Mouse (Mus musculus) telencephalon, adult 2 months (tissue): ENCODE results near the gene Rflnb.

ENCODE experiments used
- DNase-seq: peaks from one replicate; pipeline ENCODE4 v3.0.0-alpha.2; 2011; ENCODE audit warnings: low read depth, low spot score

The Rflnb gene

DNA sequence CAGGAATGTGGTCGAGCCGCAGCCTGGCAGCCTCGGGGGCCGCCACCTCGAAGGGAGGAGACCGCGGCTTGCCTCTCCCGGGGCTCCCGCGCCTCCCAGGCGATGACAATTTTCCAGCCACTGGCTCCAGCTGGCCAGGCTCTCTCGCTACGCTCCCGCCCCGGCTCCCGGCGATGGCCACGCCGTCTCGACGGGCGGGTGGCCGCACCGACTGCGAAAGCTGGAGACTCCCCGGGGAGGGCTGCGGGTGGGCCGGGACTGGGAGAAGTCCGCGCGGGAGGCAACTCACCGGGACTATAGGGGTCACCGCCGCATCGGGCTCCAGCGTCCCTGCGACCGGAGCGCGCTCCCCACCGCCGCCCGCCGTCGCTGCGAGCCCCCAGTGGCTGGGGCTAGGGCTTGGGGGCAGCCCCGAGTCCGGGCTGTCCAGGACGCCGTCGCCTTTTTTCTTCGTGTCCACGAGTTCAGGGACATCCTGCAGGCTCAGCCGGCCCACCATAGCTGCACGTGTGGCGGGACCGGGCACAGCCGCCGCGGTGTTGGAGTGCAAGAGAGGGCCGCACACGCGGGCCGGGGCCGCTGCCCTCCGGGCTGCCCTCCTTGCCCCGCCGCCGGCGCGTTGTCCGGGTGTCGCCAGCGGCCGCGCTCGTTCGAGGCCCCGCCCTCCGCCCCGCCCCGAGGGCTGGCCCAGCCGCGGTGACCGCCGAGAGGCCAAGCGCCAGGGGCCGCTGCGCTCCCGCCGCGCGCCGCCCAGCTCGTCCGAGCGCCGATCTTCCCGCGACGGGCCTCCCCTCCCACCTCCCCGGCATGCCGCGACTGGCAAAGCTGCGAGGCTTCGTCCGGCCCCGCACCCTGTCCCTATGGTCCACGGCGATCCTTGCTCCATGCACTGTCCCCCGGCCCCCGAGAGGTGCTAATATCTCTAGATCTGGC is at the start of gene Rflnb:
Rflnb (minus strand) TSS at position 644 of the 933 bp plus-strand sequence.
- DNase-seq, result no peak

DNA sequence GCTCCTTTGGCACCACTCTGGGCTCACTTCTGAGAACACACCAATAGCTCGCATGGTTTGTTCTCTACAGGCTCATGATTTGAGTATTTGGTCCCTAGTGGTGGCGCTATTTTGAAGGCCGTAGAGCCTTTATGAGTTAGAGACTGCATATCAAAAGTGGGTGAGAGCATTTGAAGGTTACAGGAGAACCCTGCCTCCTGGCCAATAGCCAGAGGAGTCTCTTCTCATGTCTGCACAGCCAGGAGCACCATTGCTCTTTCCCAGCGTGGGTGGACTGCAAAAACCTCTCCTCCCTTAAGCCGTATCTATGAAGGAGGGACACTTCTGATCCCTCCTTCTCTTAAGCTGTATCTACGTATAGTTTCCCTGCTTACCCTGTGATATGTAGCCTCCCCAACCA is 49.8 kb upstream of the Rflnb start:
- no peak for DNase-seq

DNA sequence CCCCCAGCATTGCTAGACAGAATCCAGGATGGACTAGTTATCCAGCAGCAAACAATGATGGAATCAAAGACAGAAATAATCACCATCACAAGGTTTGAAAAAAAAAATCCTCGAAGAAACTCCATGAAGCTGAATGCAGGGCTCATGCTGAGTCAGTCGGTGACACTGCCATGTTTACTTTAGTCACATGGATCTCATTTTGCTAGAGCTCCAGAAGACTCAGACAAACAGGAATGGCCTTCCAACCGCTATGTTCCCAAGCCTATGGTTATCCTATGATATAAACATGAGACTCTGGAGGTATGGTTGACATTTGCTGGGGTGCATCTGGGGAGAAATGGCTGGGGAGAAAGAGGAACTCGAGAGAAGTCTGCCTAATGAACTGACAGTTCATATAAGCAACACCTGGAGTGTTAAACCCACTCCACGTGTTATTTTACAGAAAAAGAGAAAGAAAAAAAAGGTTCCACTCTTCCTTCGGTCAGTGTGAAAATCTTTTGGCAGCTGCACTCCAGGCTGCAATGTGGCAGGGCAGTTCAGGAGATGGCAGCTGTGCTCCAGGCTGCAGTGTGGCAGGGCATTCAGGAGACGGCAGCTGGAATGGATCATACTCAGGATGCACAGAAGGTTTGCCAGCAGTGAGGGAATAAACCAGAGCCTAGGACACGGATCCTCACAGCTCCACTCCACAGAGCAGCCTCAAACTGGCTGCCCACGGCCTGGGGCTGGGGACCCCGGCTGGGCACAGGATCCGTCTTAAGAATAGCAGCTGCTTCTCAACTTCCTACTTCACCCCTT is 46.9 kb upstream of the Rflnb start:
- DNase-seq, result no peak

DNA sequence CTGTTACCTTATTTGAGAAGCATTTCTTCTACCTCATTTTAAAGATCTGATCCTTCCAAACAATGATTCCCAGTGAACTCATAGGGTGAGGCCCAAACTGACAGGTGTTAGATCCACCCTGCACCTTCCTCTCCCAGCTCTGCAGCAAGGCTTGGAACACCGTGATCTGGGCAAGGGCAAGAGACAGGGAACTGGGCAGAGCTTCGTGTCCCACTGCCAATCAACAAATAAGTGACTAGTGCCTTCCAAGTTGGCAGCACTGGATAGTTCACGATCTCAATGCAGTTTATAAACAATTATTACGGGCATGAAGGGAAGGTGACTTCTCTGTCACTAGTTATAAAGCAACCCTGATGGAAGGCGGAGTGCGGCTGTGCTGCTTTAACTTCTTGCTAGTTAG is 42.2 kb upstream of the Rflnb start:
- no peak for DNase-seq

DNA sequence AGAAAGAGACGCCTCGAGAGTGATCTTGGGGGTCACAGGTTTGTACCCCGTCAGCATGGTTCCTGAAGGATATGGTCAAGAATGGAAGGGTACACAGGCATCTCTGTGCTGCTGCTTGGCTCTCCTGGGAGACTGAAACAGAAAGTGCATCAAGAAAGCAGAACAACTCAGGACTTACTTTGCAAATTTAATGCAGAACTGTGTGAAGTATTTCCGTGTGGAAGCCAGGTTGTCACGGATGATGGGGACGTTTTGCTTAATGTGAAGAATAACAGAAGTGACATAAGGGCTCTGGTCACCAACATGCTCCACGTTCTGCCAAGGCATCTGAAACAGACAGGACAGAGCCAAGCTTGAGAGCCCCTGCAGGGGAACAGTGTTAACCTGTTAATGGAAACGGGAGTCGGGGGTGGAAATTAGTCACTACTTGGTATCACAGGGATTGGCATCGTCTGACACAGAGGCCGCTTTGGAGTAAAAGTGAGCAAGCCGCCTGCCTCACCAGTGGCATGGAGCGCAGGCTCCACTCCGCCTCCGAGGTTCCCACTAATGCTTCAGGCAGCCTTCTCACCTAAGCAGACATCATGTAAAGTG is 39.1 kb upstream of the Rflnb start:
- DNase-seq, result no peak

DNA sequence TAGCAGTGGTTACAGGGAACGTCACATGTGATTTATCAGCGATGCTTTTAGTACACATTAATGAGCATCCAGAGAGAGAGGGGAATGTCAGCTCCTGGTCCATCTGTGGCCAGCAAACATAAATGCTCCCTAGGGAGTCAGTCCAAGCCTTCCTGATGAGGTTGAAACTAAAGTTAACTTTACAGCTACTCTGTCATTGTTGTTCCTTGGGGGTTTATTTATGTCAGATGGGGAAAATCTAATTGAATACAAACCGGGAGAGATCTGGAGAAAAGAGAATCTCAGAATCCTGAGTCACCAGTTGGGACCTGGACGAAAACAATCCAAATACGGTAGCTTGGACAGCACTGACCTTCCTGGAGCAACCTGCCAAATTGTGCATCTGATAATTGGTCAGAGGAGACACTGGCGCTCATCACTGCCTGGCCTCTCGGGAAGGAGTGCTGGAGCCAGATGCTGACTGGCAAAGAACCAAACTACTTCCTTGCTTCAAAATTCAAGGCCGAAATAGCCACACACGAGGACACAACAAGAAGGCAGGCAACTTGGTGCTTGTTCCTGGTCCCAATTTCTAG is 38.0 kb upstream of the Rflnb start:
- no peak for DNase-seq

DNA sequence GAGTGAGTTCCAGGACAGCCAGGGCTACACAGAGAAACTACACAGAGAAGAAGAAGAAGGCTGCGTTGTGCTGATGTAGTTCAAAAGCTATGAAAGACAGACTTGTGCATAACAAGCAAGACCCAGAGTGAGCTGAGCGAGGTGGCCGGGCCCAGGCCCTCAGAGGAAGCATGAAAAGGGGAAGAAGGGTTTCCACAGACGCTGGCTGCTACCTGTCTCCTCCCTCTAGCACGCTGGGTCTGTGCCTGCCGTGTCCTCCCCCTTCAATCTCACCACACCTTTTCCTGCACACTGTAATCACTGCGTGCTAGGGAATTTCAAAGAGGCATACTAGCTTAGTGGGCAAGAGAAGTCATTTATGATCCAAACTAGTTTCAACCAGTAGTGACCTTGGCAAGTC is 36.8 kb upstream of the Rflnb start:
- no peak for DNase-seq

DNA sequence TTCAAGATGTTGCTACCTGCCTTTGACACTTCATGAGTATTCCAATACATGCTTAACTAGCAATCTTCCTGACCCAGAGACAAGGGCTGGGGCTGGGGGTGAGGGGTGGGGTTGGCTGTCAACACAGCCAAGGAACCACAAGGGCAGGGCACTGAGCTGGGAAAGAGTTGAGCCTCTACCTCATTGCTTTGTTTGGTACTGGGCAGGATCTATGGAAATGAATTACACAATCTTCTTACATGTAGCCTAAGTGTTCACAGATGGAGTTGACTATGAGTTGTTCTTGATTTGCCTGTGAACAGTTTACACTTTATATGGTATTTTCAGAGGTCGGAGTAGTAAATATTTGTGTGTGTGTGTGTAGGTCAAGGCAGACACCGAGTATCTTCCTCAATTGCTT is 33.3 kb upstream of the Rflnb start:
- no peak for DNase-seq

DNA sequence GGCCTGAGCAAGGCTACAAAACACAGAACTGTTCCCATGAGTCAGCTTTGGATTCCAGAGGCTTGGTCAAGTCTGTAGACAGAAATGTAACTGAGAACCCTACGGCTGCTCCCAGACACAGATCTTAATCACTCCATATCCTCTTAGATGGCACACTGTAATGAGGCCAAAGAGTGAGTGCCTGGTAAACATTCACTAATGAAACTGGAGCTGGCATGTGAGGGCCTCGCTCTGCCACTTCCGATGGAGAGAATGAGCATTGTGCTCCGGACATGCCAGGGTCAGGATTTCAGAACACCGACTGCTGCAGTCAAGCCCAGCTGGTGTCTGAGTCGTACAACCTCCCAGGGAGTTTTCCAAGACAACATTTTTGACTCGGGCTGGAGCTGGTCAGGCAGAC is 32.4 kb upstream of the Rflnb start:
- no peak for DNase-seq

DNA sequence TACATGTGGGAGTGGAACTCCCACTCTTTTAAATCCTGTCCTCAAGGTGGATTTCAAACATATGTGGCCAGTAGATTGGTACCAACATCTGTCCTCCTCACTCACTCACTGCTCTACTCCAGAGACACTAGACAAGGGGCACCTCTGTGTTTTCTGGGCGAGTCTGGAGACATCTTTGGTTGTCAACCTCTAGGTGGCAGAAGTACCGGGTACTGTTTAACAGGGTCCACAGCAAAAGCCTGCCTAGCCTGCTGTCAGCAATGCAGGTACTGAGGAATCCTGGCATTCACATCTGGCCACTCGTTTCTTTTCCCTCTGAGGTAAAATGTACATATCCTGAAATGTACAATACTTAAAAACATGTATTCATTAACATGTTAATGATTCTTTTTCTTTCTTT is 28.9 kb upstream of the Rflnb start:
- DNase-seq, result no peak

DNA sequence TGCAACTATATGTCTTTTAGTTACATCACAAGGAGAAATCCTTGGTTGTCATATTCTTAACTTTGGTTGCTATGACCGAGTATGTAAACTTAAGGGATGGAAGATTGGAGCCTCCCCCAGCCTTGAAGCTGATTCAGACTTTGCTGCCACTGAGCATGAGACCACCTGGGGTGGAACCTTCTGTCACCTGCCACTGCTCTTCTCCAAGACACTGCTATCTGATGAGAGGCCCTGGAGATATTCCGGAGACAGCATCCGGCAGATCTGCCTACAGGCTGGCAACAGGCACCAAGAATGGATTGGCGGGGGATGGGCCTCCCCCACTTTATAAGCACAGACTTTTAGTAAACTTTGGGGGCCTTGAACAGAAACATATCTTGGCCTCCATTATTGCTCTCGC is 24.9 kb upstream of the Rflnb start:
- no peak for DNase-seq

DNA sequence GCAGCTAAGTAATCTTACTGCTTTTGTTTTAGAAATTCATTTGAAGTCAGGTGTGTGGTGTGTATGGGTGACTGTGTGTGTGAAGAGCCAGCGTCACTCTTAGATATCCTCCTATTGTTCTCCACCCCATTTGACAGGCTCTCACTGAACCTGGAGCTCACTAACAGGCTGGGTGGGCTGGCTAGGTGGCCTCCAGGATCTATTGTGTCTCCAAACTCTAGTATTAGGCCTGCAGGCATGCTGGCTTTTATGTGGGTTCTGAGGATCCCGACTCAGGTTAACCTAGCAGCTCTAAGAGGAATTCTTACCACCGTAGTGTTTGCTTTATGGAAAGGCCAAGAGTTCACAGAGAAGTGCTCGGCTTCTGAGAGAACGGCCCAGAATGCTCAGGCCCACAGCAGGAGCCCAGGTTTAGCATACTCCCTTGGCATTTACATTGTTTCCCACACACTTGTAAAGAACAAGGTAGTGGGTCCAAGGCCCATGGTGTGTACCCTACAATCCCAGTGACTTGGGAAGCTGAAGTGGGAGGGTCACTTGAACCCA is 23.5 kb upstream of the Rflnb start:
- no peak for DNase-seq

DNA sequence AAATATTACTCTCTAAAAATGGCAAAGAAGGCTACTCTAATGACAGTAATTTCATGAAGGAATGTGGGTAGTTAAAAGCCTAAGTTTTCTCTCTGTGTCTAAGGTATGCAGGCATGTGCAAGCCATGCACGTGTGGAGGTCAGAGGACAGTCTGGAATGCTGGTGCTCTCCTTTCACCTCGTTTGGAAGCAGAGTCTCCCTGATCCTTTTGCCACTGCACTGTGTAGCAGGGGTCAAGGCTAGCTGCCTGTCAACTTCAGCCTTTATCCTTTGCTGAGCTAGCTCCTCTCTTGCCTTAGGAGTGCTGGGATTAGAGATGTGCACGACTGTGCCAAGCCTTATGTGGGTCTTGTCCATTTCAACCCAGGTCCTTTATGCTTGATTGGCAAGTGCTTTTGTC is 22.9 kb upstream of the Rflnb start:
- no peak for DNase-seq

DNA sequence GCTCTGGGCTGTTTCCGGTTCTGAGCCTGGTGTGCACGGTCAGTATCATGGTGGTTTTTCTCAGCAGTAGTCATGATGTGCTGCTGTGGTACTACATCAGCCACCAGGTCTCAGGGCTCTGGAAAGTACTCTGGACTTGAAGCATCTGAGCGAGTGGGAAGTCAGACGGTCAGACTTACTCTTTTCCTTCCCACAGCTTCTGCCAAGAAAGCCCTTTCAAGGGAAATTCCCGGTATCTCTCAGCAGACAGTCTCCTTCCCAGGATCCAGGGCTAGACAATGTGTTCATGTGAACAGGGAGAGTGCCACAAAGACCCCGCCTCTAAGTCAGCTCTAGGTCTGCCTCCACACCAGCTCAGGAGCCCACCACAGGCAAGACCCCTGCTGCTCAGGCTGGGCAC is 17.8 kb upstream of the Rflnb start:
- no peak for DNase-seq

DNA sequence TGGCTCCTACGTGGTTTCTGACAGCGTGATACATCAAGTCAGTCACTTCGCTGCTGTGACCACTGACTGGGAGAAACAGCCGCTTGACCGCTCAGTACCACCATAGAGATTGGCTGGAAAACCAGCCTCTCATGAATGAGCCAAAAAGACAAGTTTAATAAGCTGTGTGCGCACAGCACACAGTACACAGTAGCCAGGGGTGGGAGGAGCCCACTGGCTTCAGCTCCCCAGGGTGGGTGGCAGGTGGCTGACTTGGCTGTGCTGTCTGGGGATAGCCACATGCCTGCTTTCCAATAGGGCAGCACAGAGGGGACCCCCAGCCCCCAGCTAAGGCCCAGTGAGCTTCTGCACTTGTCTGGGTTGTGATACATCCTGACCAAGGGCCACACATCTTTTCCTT is 16.9 kb upstream of the Rflnb start:
- DNase-seq, result no peak

DNA sequence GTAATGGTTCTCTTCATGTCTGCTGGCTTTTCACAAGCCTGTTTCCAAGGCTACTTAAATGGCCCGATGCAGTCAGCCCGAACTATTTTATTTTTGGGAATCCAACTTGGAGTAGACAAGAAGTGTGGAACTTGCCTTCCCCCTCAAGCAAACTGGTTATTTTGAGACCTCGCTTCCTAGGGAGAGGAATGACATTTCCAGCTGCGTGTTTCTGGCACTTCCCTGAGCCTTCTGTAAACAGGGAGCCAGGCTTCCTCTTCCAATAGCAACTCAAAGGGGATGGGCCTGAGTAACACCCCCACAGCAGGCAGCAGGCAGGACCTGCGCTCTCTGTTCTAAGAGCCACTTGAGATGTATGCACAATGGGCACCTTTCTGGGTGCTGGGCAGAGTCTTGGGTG is 15.3 kb upstream of the Rflnb start:
- DNase-seq, result peak; percentile 92

DNA sequence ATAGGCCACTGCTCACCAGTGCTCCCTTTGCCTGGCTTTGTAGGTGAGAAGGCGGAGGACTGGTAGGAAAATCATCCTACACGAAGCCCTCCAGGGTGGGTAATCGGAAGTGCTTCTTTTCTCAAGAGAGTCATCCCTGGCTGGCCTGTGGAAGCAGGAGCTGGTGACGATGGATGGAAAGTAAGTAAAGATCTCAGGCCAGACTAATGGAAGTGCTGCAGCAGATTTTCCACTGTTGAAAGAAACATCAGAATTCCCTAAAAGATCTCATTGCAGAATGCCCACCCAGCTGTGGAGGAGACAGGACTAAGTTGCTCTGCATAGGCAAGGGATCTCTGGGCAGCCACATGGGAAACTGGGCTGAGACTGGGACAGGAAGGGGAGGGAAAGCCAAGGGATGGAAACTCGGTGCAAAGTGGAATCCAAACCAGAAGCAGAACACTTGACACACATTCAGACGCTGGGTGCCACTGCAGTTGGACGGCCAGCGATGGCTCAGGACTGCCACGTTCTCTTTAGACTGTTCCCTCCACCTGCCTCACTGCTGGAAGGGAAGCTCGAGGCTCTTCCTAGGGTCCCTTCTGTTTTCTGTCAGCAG is 14.6 kb upstream of the Rflnb start:
- DNase-seq, result no peak

DNA sequence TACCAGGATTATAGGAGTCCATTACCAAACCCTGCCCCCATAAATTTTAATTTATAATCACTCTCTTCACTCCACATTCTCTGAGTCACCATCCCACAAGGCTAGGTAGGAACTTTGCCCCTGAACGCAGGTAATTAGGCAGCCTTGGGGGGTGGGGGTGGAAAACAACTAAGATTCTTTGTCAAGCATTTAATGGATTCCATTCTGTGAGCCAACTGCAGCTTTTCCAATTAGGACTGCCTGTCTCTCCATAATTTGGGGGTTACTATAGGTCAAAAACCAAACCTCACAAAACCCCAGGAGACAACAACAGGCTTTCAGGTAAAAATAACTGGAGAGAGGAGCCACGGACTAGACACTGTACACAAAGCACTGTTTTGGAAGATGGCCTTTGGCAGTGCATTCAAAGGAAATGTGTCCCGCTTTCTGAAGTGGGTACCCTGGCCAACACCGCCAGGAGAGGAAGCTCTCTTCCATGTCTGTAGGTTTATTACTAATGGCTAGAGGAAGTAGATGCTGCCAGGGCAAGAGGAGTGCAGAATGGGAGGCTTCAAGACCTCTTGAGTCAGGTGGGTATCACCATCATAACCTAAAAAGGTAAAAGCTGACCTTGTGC is 13.3 kb upstream of the Rflnb start:
- DNase-seq, result no peak

DNA sequence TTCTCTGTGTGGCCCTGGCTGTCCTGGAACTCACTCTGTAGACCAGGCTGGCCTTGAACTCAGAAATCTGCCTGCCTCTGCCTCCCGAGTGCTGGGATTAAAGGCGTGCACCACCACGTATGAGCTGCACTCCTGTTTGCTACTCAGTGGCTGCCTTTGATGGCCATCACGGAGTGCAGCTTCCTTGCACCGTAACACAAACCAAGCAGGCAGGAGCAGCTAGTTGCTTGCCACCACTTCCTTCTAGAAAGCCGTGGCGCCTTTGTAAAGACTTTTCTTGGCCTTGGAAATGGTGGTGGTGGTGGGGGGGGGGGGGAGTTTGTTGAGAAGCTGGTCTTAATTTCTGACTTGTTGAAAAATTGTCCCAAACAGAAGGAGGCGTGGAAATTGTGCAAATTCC is 12.5 kb upstream of the Rflnb start:
- no peak for DNase-seq

DNA sequence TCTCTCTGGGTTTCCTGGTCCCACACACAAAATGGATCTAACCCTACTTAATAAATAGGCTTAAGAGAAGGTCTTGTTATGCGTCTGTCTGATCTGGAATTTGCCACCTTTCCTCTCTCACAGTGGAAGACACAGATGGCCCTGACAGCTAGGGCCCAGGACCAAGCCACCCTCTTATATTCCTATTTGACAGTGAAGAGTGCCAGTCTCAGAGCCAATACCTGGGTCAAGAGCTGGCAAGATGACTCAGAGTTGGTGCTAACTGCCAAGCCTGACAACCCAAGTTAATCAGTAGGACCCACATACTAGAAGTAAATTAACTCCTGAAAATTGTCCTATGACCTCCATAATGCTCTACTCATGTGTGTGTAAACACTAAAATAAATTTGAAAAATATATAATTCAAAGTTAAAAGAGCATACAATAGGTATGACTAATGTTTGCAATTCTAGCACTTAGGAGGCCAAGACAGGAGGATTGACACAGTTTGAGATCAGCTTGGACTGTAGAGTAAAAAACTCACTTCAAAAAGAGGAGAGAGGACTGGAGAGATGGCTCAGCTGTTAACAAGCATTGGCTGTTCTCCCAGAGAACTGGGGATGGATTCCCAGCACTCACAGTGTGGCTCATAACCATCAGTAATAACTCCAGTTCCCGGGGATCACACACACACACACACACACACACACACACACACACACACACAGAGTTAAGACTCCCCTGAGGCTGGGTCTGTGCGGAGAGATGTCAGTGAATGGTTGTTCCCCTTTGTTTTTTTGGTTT is 11.9 kb upstream of the Rflnb start:
- no peak for DNase-seq
